Mouse (Mus musculus): ENCODE data around the gene Olfr1062. TPM values are rescaled to one million over a fixed set of nuclear protein-coding genes. Genes with fewer than 3 reads are reported as not detected.

Olfr1062 gene
- total RNA-seq (2023), result not detected

DNA sequence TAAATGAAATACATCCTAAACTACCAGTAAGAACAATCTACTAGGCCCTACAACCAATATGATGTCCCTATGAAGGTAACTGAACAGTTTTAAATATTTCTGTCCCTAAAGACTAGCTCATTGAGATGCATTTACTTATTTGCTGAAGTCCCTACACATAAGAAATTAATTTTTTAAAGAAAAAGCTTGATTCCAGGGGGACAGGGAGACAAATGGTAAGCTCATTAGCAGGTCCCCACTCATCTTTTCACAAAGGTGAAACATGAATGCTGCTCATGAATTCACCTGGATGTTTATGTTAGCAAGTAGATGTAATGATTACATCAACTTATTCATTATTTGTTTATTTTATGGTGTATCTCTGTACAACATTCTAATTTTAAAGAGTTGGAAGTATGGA is at the start of gene Olfr1062:
Olfr1062 (minus strand) TSS at position 101 of the 400 bp plus-strand sequence.

DNA sequence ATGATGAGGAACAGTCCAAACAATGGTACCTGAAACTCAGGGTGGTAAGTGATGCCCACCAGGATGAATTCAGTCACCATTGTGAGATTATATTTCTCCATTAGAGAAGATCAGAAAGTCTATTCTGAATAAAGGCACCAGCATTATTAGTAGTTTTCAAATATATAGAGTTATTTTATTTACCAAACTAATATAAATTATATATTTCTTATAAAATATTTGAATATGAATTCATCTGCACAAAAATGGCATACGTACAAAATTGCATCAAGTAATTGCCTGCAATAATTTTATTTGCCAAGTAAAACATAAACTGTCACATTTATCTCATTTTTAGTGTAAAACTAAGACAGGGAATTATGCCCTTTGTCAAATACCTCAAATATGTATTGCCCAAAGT is 29.6 kb upstream of the Olfr1062 start, which contains the start of gene Olfr1066:
Olfr1066 (minus strand) TSS at position 101 of the 400 bp plus-strand sequence.

DNA sequence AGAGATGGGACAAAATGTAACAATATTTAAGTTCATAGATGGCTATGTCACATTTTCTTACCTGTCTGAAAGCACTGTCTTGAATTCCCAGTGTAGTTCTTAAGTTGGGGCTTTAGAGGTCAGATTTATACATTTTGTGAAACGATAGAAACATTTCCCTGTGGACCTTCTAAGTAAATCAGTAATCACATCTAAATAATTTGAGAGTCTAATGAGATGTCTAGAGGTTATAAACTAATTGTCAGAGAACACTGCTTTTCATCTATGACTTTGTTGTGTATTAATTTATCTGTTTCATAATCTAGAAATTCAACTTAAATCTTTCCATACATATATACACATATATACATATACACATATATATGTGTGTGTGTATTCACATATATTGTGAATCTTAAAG is 23.9 kb upstream of the Olfr1062 start, which contains the start of gene Olfr1065:
Olfr1065 (minus strand) TSS at position 101 of the 400 bp plus-strand sequence.

DNA sequence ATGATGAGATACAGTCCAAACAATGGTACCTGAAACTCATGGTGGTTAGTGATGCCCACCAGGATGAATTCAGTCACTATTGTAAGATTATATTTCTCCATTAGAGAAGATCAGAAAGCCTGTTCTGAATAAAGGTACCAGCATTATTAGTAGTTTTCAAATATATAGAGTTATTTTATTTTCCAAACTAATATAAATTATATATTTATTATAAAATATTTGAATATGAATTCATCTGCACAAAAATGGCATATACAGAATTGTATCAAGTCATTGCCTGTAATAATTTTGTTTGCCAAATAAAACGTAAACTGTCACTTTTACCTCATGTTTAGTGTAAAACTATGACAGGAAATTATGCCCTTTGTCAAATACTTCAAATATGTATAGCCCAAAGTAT is 12.6 kb downstream of the Olfr1062 start, which contains the start of gene Olfr1061:
Olfr1061 (minus strand) TSS at position 101 of the 400 bp plus-strand sequence.

DNA sequence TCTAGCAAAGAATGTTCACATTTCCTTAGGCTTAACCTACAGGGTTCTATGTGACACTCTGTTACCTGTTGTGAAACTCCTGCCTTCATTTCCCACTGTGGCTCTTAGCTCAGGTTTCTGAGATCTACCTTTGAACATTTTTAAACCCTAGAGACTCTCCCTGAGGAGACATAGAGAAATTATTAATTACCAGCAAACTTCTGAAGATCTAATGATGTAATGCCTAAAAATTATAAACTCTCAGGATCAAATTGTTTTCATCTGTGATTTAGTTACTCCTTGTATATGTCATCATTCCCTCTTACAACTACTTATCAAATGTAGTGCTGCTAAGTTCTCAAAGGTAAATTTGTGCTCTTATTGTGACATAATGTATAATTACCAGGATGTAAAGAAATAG is 38.1 kb downstream of the Olfr1062 start, which contains the start of gene Olfr1058:
Olfr1058 (minus strand) TSS at position 101 of the 400 bp plus-strand sequence.

DNA sequence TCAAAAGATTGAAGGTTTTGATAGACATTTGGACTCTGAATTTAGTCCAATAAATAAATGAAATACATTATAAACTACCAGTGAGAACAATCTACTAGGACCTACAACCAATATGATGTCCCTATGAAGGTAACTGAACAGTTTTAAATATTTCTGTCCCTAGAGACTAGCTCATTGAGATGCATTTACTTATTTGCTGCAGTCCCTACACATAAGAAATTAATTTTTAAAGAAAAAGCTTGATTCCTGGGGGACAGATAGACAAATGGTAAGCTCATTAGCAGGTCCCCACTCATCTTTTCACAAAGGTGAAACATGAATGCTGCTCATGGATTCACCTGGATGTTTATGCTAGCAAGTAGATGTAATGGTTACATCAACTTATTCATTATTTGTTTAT is 48.3 kb downstream of the Olfr1062 start, which contains the start of gene Olfr1057:
Olfr1057 (minus strand) TSS at position 101 of the 400 bp plus-strand sequence.

Other genes with a start within 250 kb of the Olfr1062 start
- not detected for gene Olfr1044, start 248.9 kb downstream of the Olfr1062 start, total RNA-seq (2023)
- gene Olfr52, start 241.1 kb downstream of the Olfr1062 start, total RNA-seq (2023), result not detected
- gene Olfr1045, start 223.7 kb downstream of the Olfr1062 start, total RNA-seq (2023), result not detected
- gene Olfr1046, start 207.4 kb downstream of the Olfr1062 start, total RNA-seq (2023), result not detected
- not detected for gene Olfr1047, start 195.3 kb downstream of the Olfr1062 start, total RNA-seq (2023)
- gene Olfr1048, start 186.5 kb downstream of the Olfr1062 start, total RNA-seq (2023), result not detected
- gene Olfr1049, start 168.4 kb downstream of the Olfr1062 start, total RNA-seq (2023), result not detected
- gene Olfr1051, start 147.7 kb downstream of the Olfr1062 start, total RNA-seq (2023), result not detected
- not detected for gene Olfr1052, start 134.3 kb downstream of the Olfr1062 start, total RNA-seq (2023)
- not detected for gene Olfr1053, start 111.5 kb downstream of the Olfr1062 start, total RNA-seq (2023)
- not detected for gene Olfr1054, start 91.3 kb downstream of the Olfr1062 start, total RNA-seq (2023)
- gene Olfr1055, start 76.5 kb downstream of the Olfr1062 start, total RNA-seq (2023), result not detected
- gene Olfr1056, start 64.3 kb downstream of the Olfr1062 start, total RNA-seq (2023), result not detected
- gene Olfr1057, start 48.4 kb downstream of the Olfr1062 start, total RNA-seq (2023), result not detected
- gene Olfr1058, start 38.2 kb downstream of the Olfr1062 start, total RNA-seq (2023), result not detected
- gene Olfr1061, start 12.7 kb downstream of the Olfr1062 start, total RNA-seq (2023), result not detected
- gene Olfr1065, start 23.8 kb upstream of the Olfr1062 start, total RNA-seq (2023), result not detected
- gene Olfr1066, start 29.5 kb upstream of the Olfr1062 start, total RNA-seq (2023), result not detected
- gene Olfr228, start 60.6 kb upstream of the Olfr1062 start, total RNA-seq (2023), result not detected
- not detected for gene Olfr1076, start 81.7 kb upstream of the Olfr1062 start, total RNA-seq (2023)
- not detected for gene Olfr1079, start 115.7 kb upstream of the Olfr1062 start, total RNA-seq (2023)
- not detected for gene Olfr1080, start 131.5 kb upstream of the Olfr1062 start, total RNA-seq (2023)
- not detected for gene Olfr1082, start 172.2 kb upstream of the Olfr1062 start, total RNA-seq (2023)
- gene Olfr1084, start 213.0 kb upstream of the Olfr1062 start, total RNA-seq (2023), result not detected
- gene Olfr1085, start 235.3 kb upstream of the Olfr1062 start, total RNA-seq (2023), result not detected